ENCODE assay signal across 21 mouse cellular contexts in genomic region chr2:59378096-59378495, GRCm38 (mm10).
DNase-seq lines count a peak whose midpoint lies in the region; ATAC-seq and TF ChIP-seq lines count a peak whose summit lies in the region.
"Had no signal": no experiment of that assay in that cellular context is flagged by ENCODE, and none has a peak within 500 bp of the region (broad histone marks: within the 10 kb centered on the region; RNA-seq: fewer than 3 reads in every experiment).

No protein-coding gene starts in this region.

- TF ChIP-seq POLR2A in ES-Bruce4 (IDR thresholded peaks at IDR 0.05; ENCODE audit: insufficient read depth, low read length): no peak

- H3K4me2 ChIP-seq in midbrain, embryonic 11.5 days: no peak overlapping the region
- H3K4me2 ChIP-seq in midbrain, postnatal 0 days (ENCODE audit: low read depth, low read length, poor library complexity, severe bottlenecking): no peak overlapping the region
- no peak overlapping the region for H3K4me2 ChIP-seq in midbrain, embryonic 13.5 days (replicated peaks)
- no peak overlapping the region for H3K4me2 ChIP-seq in hindbrain, embryonic 11.5 days (replicated peaks; ENCODE audit: low read depth, low read length)
- H3K4me2 ChIP-seq: embryonic facial prominence, embryonic 12.5 days; forebrain, embryonic 13.5 days; forebrain, embryonic 15.5 days had no signal

- no peak overlapping the region for H3K27ac ChIP-seq in midbrain, embryonic 11.5 days (ENCODE audit: low read depth, low read length)
- H3K27ac ChIP-seq in midbrain, postnatal 0 days (ENCODE audit: low read depth, low read length): no peak overlapping the region
- H3K27ac ChIP-seq in ES-Bruce4 (ENCODE audit: insufficient read depth, low read length) (peak overlapping the region; percentile 79), ES-E14 (ENCODE audit: insufficient read depth, low read depth, low read length, poor library complexity, severe bottlenecking) (peak overlapping the region; percentile 36; the same call in 1 of the 2 replicates)
- H3K27ac ChIP-seq in midbrain, embryonic 13.5 days: no peak overlapping the region
- H3K27ac ChIP-seq in limb, embryonic 10.5 days: no peak overlapping the region
- no peak overlapping the region for H3K27ac ChIP-seq in hindbrain, embryonic 11.5 days (ENCODE audit: low read depth, low read length)
- H3K27ac ChIP-seq: embryonic facial prominence, embryonic 10.5 days; embryonic facial prominence, embryonic 12.5 days; forebrain, embryonic 13.5 days; forebrain, embryonic 15.5 days had no signal

- no peak for TF ChIP-seq EP300 in ES-Bruce4 (IDR thresholded peaks at IDR 0.05; ENCODE audit: insufficient read depth, low read depth, low read length)

- H3K4me1 ChIP-seq in midbrain, embryonic 11.5 days (ENCODE audit: control insufficient read depth, insufficient read depth, low read length): no peaks in the 10 kb centered on the region
- H3K4me1 ChIP-seq in midbrain, postnatal 0 days (ENCODE audit: insufficient read depth, low read length): no peaks in the 10 kb centered on the region
- H3K4me1 ChIP-seq in ES-Bruce4 (ENCODE audit: control insufficient read depth, insufficient read depth, low read length): peaks cover 2% of the 10 kb centered on the region
- peaks cover 0 to 2% of the 10 kb centered on the region in 2 experiments; a peak in 2 of 4 replicates for H3K4me1 ChIP-seq in ES-E14 (ENCODE audit: control insufficient read depth in 2 of 2, insufficient read depth in 2 of 2, low read length in 2 of 2, poor library complexity in 1 of 2)
- H3K4me1 ChIP-seq in midbrain, embryonic 13.5 days (replicated peaks): no peaks in the 10 kb centered on the region
- no peaks in the 10 kb centered on the region for H3K4me1 ChIP-seq in limb, embryonic 10.5 days
- H3K4me1 ChIP-seq in hindbrain, embryonic 11.5 days (replicated peaks; ENCODE audit: control insufficient read depth, insufficient read depth, low read length): no peaks in the 10 kb centered on the region
- H3K4me1 ChIP-seq: embryonic facial prominence, embryonic 10.5 days; embryonic facial prominence, embryonic 12.5 days; forebrain, embryonic 13.5 days; forebrain, embryonic 15.5 days had no signal

- WGBS in midbrain, embryonic 11.5 days: 87% methylated on average over 9 of the region's 9 CpGs
- 89% methylated on average over 9 of the region's 9 CpGs for WGBS in midbrain, postnatal 0 days
- 88% methylated on average over 9 of the region's 9 CpGs for WGBS in midbrain, embryonic 13.5 days
- 94% methylated on average over 9 of the region's 9 CpGs for WGBS in limb, embryonic 10.5 days
- WGBS in hindbrain, embryonic 11.5 days: 94% methylated on average over 9 of the region's 9 CpGs

- H3K27me3 ChIP-seq in midbrain, embryonic 11.5 days (ENCODE audit: control insufficient read depth, insufficient read depth, low read length): no peaks in the 10 kb centered on the region
- no peaks in the 10 kb centered on the region for H3K27me3 ChIP-seq in midbrain, postnatal 0 days (ENCODE audit: insufficient read depth, low read length)
- no peaks in the 10 kb centered on the region for H3K27me3 ChIP-seq in ES-Bruce4 (ENCODE audit: control insufficient read depth, insufficient read depth, low read length, poor library complexity, severe bottlenecking)
- no peaks in the 10 kb centered on the region for H3K27me3 ChIP-seq in midbrain, embryonic 13.5 days
- no peaks in the 10 kb centered on the region for H3K27me3 ChIP-seq in limb, embryonic 10.5 days (ENCODE audit: low read depth, poor library complexity, severe bottlenecking)
- no peaks in the 10 kb centered on the region for H3K27me3 ChIP-seq in hindbrain, embryonic 11.5 days (ENCODE audit: control insufficient read depth, insufficient read depth, low read length)
- H3K27me3 ChIP-seq: embryonic facial prominence, embryonic 12.5 days; forebrain, embryonic 13.5 days; forebrain, embryonic 15.5 days had no signal

- H3K9ac ChIP-seq in midbrain, embryonic 11.5 days (ENCODE audit: low read length): no peak overlapping the region
- no peak overlapping the region for H3K9ac ChIP-seq in midbrain, postnatal 0 days (replicated peaks; ENCODE audit: low read length, poor library complexity, severe bottlenecking)
- H3K9ac ChIP-seq in ES-Bruce4 (ENCODE audit: low read depth, poor library complexity, severe bottlenecking) (no peak overlapping the region), ES-E14 (ENCODE audit: insufficient read depth, low read depth, low read length, poor library complexity, severe bottlenecking) (peak overlapping the region; percentile 28; the same call in 1 of the 2 replicates)
- no peak overlapping the region for H3K9ac ChIP-seq in midbrain, embryonic 13.5 days (replicated peaks)
- no peak overlapping the region for H3K9ac ChIP-seq in hindbrain, embryonic 11.5 days (ENCODE audit: low read depth, low read length)
- H3K9ac ChIP-seq: embryonic facial prominence, embryonic 12.5 days; forebrain, embryonic 13.5 days; forebrain, embryonic 15.5 days; forebrain, postnatal 0 days had no signal

- no peaks in the 10 kb centered on the region for H3K36me3 ChIP-seq in midbrain, embryonic 11.5 days (ENCODE audit: control insufficient read depth, insufficient read depth, low read length)
- H3K36me3 ChIP-seq in midbrain, postnatal 0 days (ENCODE audit: insufficient read depth, low read length): no peaks in the 10 kb centered on the region
- no peaks in the 10 kb centered on the region for H3K36me3 ChIP-seq in ES-Bruce4 (ENCODE audit: control insufficient read depth, insufficient read depth, low read length, poor library complexity, severe bottlenecking)
- H3K36me3 ChIP-seq in ES-E14 (ENCODE audit: control insufficient read depth, insufficient read depth, low read length, poor library complexity, severe bottlenecking): no peaks in the 10 kb centered on the region
- no peaks in the 10 kb centered on the region for H3K36me3 ChIP-seq in midbrain, embryonic 13.5 days
- H3K36me3 ChIP-seq in limb, embryonic 10.5 days: no peaks in the 10 kb centered on the region
- H3K36me3 ChIP-seq in hindbrain, embryonic 11.5 days (ENCODE audit: control insufficient read depth, insufficient read depth, low read length): no peaks in the 10 kb centered on the region
- H3K36me3 ChIP-seq: embryonic facial prominence, embryonic 10.5 days; embryonic facial prominence, embryonic 12.5 days; forebrain, embryonic 15.5 days had no signal

- no peak for ATAC-seq in midbrain, embryonic 11.5 days (ENCODE audit: low FRiP score)
- no peak for ATAC-seq in midbrain, postnatal 0 days (ENCODE audit: low FRiP score)
- ATAC-seq in midbrain, embryonic 13.5 days: no peak
- no peak for ATAC-seq in hindbrain, embryonic 11.5 days (ENCODE audit: low FRiP score)
- ATAC-seq: forebrain, embryonic 13.5 days; forebrain, embryonic 15.5 days; forebrain, postnatal 0 days had no signal

- no peak overlapping the region for H3K4me3 ChIP-seq in midbrain, embryonic 11.5 days (ENCODE audit: low read depth, low read length)
- H3K4me3 ChIP-seq in midbrain, postnatal 0 days (ENCODE audit: low read depth, low read length): no peak overlapping the region
- H3K4me3 ChIP-seq in ES-Bruce4 (ENCODE audit: low read depth, low read length): no peak overlapping the region
- H3K4me3 ChIP-seq in ES-E14 (ENCODE audit: insufficient read depth in 1 of 2, low read depth in 1 of 2, low read length in 2 of 2, poor library complexity in 1 of 2, severe bottlenecking in 1 of 2): peak overlapping the region; percentile 7 to 63; a peak in 3 of 4 replicates
- H3K4me3 ChIP-seq in midbrain, embryonic 13.5 days (replicated peaks): no peak overlapping the region
- H3K4me3 ChIP-seq in limb, embryonic 10.5 days: no peak overlapping the region
- no peak overlapping the region for H3K4me3 ChIP-seq in hindbrain, embryonic 11.5 days (ENCODE audit: low read depth, low read length)
- H3K4me3 ChIP-seq: embryonic facial prominence, embryonic 10.5 days; embryonic facial prominence, embryonic 12.5 days; forebrain, embryonic 13.5 days; forebrain, embryonic 15.5 days had no signal

- TF ChIP-seq CTCF in midbrain, postnatal 0 days (IDR thresholded peaks at IDR 0.05): no peak
- TF ChIP-seq CTCF in ES-Bruce4 (IDR thresholded peaks at IDR 0.05; ENCODE audit: low read depth, low read length): no peak

- no peaks in the 10 kb centered on the region for H3K9me3 ChIP-seq in midbrain, embryonic 11.5 days (ENCODE audit: control insufficient read depth, low read length)
- no peaks in the 10 kb centered on the region for H3K9me3 ChIP-seq in midbrain, postnatal 0 days (ENCODE audit: low read length)
- H3K9me3 ChIP-seq in ES-Bruce4 (replicated peaks; ENCODE audit: control insufficient read depth, insufficient read depth, low read length, poor library complexity, severe bottlenecking): peaks cover 17% of the 10 kb centered on the region
- no peaks in the 10 kb centered on the region for H3K9me3 ChIP-seq in ES-E14 (ENCODE audit: control insufficient read depth, insufficient read depth, low read depth, low read length)
- H3K9me3 ChIP-seq in midbrain, embryonic 13.5 days: no peaks in the 10 kb centered on the region
- no peaks in the 10 kb centered on the region for H3K9me3 ChIP-seq in limb, embryonic 10.5 days (replicated peaks)
- H3K9me3 ChIP-seq in hindbrain, embryonic 11.5 days (ENCODE audit: control insufficient read depth, low read length): no peaks in the 10 kb centered on the region
- H3K9me3 ChIP-seq: embryonic facial prominence, embryonic 10.5 days; embryonic facial prominence, embryonic 12.5 days; forebrain, embryonic 13.5 days; forebrain, embryonic 15.5 days had no signal

- in situ Hi-C loops in ES-E14 (cut with MboI; ENCODE audit: low sequenced_read_pairs in 2 of 2, unreplicated experiment in 2 of 2): no loop called here

- peak; percentile 69 for DNase-seq in midbrain, embryonic 11.5 days (ENCODE audit: low spot score, missing footprints)
- DNase-seq in midbrain, postnatal 0 days (ENCODE audit: low spot score): no peak
- DNase-seq in ES-E14 (ENCODE audit: low read depth, low spot score): no peak
- DNase-seq in ZHBTc4 (ENCODE audit: low read depth, low spot score): peak; percentile 76
- DNase-seq in limb, embryonic 10.5 days (ENCODE audit: low spot score): no peak
- no peak for DNase-seq in hindbrain, embryonic 11.5 days (ENCODE audit: low spot score)
- DNase-seq: adrenal gland, adult 2 months; adrenal gland, postnatal 10 days; adrenal gland, postnatal 36 days; cerebellum, adult 11-12 months; cerebellum, adult 2 months; cerebellum, adult 9-10 months; cerebellum, postnatal 10 days; cerebellum, postnatal 25 days; forebrain, postnatal 0 days had no signal

TF ChIP-seq in ES-E14, 5 proteins besides CTCF, POLR2A, EP300 and RAD21:
- no peak for TF ChIP-seq MAFK (IDR thresholded peaks at IDR 0.05; ENCODE audit: insufficient read depth, low read depth, low read length)
- no peak for TF ChIP-seq ZC3H11A (IDR thresholded peaks at IDR 0.05; ENCODE audit: borderline replicate concordance, low read depth, low read length)
- no peak for TF ChIP-seq CHD2 (IDR thresholded peaks at IDR 0.05; ENCODE audit: low read depth, low read length)
- TF ChIP-seq ZNF384 (IDR thresholded peaks at IDR 0.05; ENCODE audit: low read depth, low read length): no peak
- no peak for TF ChIP-seq HCFC1 (IDR thresholded peaks at IDR 0.05; ENCODE audit: borderline replicate concordance, insufficient read depth, low read length)

Comparison
In these comparisons a context has a peak if more than half of its experiments do, and no peak if none do; other contexts are left out.
1. DNase-seq: peak in midbrain, embryonic 11.5 days (single experiment) and ZHBTc4 (single experiment); none in midbrain, postnatal 0 days (single experiment), ES-E14 (single experiment), limb, embryonic 10.5 days (single experiment) and hindbrain, embryonic 11.5 days (single experiment).
2. H3K27ac ChIP-seq: peak in ES-Bruce4 (single experiment) and ES-E14 (single experiment); none in midbrain, embryonic 11.5 days (single experiment), midbrain, postnatal 0 days (single experiment), midbrain, embryonic 13.5 days (single experiment), limb, embryonic 10.5 days (single experiment) and hindbrain, embryonic 11.5 days (single experiment).
3. H3K4me3 ChIP-seq: peak in ES-E14 (2 of 2); none in midbrain, embryonic 11.5 days (single experiment), midbrain, postnatal 0 days (single experiment), ES-Bruce4 (single experiment), midbrain, embryonic 13.5 days (single experiment), limb, embryonic 10.5 days (single experiment) and hindbrain, embryonic 11.5 days (single experiment).